Mouse (Mus musculus) heart, adult 2 months (tissue): ENCODE results near the gene Slc7a11. TPM values are rescaled to one million over a fixed set of nuclear protein-coding genes. Genes with fewer than 3 reads are reported as not detected.

Experiments
- DNase-seq, 2 experiments: peaks; one replicate each; pipeline ENCODE4 v3.0.0; 2021
- H3K27ac ChIP-seq: fragments of 200-600 bp; 2 replicates; pipeline ENCODE4 v1.8.1; 2022
- H3K27me3 ChIP-seq: fragments of 200-500 bp; 2 replicates; pipeline ENCODE4 v1.6.1; 2012; ENCODE audit warnings: mild to moderate bottlenecking, low read length, inconsistent platforms, mixed read lengths; ENCODE audit not compliant: control insufficient read depth, insufficient read depth
- H3K36me3 ChIP-seq: fragments of 200-500 bp; 2 replicates; pipeline ENCODE4 v1.6.1; 2012; ENCODE audit warnings: low read length, inconsistent platforms; ENCODE audit not compliant: control insufficient read depth, insufficient read depth
- H3K4me1 ChIP-seq: fragments of 200-500 bp; 2 replicates; pipeline ENCODE4 v1.6.1; 2011; ENCODE audit warnings: low read length; ENCODE audit not compliant: control insufficient read depth, insufficient read depth
- H3K4me3 ChIP-seq: fragments of 200-600 bp; 2 replicates; pipeline ENCODE4 v1.8.1; 2022
- H3K79me2 ChIP-seq: fragments of 200-500 bp; replicated peaks from 2 replicates; pipeline ENCODE4 v1.6.1; 2012; ENCODE audit warnings: mild to moderate bottlenecking, inconsistent platforms, low read length, moderate library complexity, mixed read lengths; ENCODE audit not compliant: control insufficient read depth, insufficient read depth
- H3K9ac ChIP-seq: fragments of 200-500 bp; 2 replicates; pipeline ENCODE4 v1.6.1; 2012; ENCODE audit warnings: low read depth, mild to moderate bottlenecking, control low read depth, inconsistent platforms, low read length, mixed read lengths
- CTCF ChIP-seq: fragments of 200-600 bp; IDR thresholded peaks from 2 replicates; pipeline ENCODE4 v1.8.1; 2022; ENCODE audit warnings: antibody characterized with exemption, mild to moderate bottlenecking, moderate library complexity
- EP300 ChIP-seq: fragments of 200-500 bp; IDR thresholded peaks from 2 replicates; pipeline ENCODE4 v1.6.1; 2011; ENCODE audit warnings: low read depth, low read length, control low read depth; ENCODE audit not compliant: insufficient read depth
- POLR2A ChIP-seq: fragments of 200-500 bp; IDR thresholded peaks from 2 replicates; pipeline ENCODE4 v1.6.1; 2011; ENCODE audit warnings: mild to moderate bottlenecking, low read depth, low read length, control low read depth; ENCODE audit not compliant: insufficient read depth
- WGBS: fragments of 180-500 bp; shearing (Covaris S2); methylation state at CpG from one replicate; pipeline ENCODE4 v1.1.7; 2018; 5-methylcytosine and 5-hydroxymethylcytosine counted together
- intact Hi-C: fragments of 180-260 bp; cut with DNase I; formaldehyde crosslinking; loops from one replicate; pipeline ENCODE4 v1.15.1; 2025
- polyA plus RNA-seq: library from polyadenylated mRNA; depleted of rRNA; stranded (reverse); fragments of >200 nt; gene quantifications from 2 replicates; pipeline ENCODE4 v1.2.3, GENCODE M21; 2012
- total RNA-seq, 2 experiments: library from RNA; stranded (reverse); gene quantifications; 2 replicates each; pipeline ENCODE4 v1.2.3; 2021

The Slc7a11 gene
- total and polyA plus RNA-seq, 3 experiments = 0.02 to 0.20 TPM; not detected in 1

DNA sequence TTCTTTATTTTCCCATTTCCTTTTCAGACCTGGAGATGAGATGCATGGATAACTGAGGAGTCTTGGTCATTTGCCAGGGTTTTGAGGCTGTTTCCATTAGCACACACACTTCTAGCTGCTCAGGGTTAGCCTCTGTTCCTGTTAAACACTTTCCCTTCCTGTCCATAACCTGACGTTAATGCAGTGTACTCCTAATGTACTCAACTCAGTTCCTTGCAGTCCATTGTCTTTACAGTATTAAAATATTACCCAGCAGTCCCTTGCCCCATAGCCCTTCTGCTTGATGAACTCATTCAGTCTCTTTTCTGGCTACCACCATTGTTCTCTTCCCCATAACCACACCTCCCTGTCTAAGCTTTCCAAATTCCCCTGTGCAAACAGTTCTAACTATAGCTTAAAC lies 96.3 kb downstream of the Slc7a11 start:
- 23% methylated on average over 1 of the region's 1 CpGs for WGBS
- intact Hi-C loops = no loop called here
- no peaks in the 10 kb centered on the region for H3K4me1 ChIP-seq

GRCm38 (mm10) chr3:50344411-50344810 lies 99.0 kb downstream of the Slc7a11 start:
- Histone ChIP-seq H3K4me3 (no peak overlapping the region), H3K36me3 (no peaks in the 10 kb centered on the region), H3K79me2 (no peaks in the 10 kb centered on the region), H3K4me1 (no peaks in the 10 kb centered on the region), H3K9ac (no peak overlapping the region), H3K27ac (no peak overlapping the region), H3K27me3 (no peaks in the 10 kb centered on the region)
- no peak for TF ChIP-seq EP300
- no peak for TF ChIP-seq POLR2A
- no peak for TF ChIP-seq CTCF
- intact Hi-C loops = no loop called here
- 66% methylated on average over 1 of the region's 1 CpGs for WGBS
- DNase-seq = no peak

More for the DNA sequence above, 96.3 kb downstream of the Slc7a11 start:
- TF ChIP-seq CTCF (no peak), POLR2A (no peak), EP300 (no peak)
- Histone ChIP-seq H3K4me3 (no peak overlapping the region), H3K27ac (no peak overlapping the region), H3K36me3 (no peaks in the 10 kb centered on the region), H3K27me3 (no peaks in the 10 kb centered on the region), H3K9ac (no peak overlapping the region), H3K79me2 (no peaks in the 10 kb centered on the region)
- no peak for DNase-seq

DNA sequence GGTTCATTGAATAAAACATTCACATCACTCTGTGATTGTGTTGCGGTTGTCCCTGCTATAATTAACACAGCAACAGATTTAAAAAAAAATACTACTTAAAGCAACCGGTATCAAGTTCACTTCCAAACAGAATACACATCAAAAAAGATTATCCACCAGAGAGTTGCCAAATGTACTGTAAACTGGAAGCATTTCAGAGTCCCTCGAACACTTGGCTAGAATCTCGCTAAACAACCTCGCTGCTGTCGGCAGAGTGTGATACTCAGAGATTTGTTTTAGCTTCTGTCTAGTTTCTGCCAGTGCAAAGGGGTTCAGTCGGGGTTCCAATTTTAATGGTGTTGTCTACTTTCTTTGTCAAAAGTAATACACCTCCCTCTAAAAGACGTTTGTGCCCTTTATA lies 118.9 kb downstream of the Slc7a11 start:
- no peaks in the 10 kb centered on the region for H3K36me3 ChIP-seq
- intact Hi-C loops = no loop called here
- H3K79me2 ChIP-seq = no peaks in the 10 kb centered on the region
- no peak for TF ChIP-seq POLR2A
- TF ChIP-seq CTCF = no peak
- no peak for TF ChIP-seq EP300
- 55% methylated on average over 8 of the region's 8 CpGs for WGBS
- no peaks in the 10 kb centered on the region for H3K4me1 ChIP-seq
- no peaks in the 10 kb centered on the region for H3K27me3 ChIP-seq
- no peak for DNase-seq
- no peak overlapping the region for H3K4me3 ChIP-seq
- no peak overlapping the region for H3K9ac ChIP-seq
- no peak overlapping the region for H3K27ac ChIP-seq

DNA sequence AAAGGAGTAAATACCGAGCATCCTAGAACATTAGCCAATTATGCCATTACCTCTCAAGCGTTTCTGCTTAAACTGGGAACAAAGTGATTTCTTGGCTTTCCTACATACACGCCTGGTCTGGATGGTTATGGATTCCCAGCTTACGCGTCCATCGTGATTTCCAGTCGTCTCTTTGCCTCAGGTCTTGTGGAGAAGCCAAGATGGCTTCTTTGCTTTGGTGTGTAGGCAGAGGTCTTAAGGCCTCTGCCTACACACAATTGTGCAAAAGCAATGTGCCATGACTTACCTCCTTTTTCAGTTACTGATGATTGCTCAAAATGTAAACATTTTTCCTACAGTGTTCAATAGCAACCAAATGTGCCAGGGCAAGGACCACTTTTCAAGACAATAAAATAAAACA lies 119.5 kb downstream of the Slc7a11 start:
- WGBS = 90% methylated on average over 7 of the region's 7 CpGs

DNA sequence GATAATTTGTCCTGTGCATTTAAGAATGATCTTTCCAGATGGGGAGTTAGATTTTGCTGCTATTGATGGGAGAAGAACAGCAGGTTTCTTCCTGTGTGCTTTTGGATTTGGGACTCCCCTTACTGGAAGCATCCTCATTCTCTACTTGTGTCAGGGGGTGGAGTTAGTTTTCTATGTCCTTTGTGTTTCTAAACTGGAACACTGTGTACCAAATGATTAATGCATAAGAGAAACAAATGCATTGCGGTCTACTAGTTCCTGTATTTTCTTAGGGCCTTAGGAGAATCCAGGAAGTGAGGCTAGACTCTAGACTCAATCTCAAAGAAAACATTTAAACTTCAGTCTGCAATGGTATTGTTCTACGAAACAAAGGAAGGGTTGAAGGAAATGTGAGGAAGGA lies 122.6 kb downstream of the Slc7a11 start:
- no peak overlapping the region for H3K4me3 ChIP-seq
- H3K9ac ChIP-seq = no peak overlapping the region
- 51% methylated on average over 2 of the region's 2 CpGs for WGBS
- no peak overlapping the region for H3K27ac ChIP-seq
- no peaks in the 10 kb centered on the region for H3K36me3 ChIP-seq
- intact Hi-C loops = no loop called here
- no peaks in the 10 kb centered on the region for H3K4me1 ChIP-seq
- DNase-seq = no peak
- TF ChIP-seq POLR2A (no peak), CTCF (no peak), EP300 (no peak)
- no peaks in the 10 kb centered on the region for H3K27me3 ChIP-seq
- H3K79me2 ChIP-seq = no peaks in the 10 kb centered on the region

More for the DNA sequence above, 119.5 kb downstream of the Slc7a11 start:
- TF ChIP-seq POLR2A = no peak
- TF ChIP-seq EP300 = no peak
- TF ChIP-seq CTCF = no peak
- no peaks in the 10 kb centered on the region for H3K79me2 ChIP-seq
- H3K36me3 ChIP-seq = no peaks in the 10 kb centered on the region
- intact Hi-C loops = no loop called here
- H3K4me3 ChIP-seq = no peak overlapping the region
- no peak for DNase-seq
- H3K4me1 ChIP-seq = no peaks in the 10 kb centered on the region
- H3K9ac ChIP-seq = no peak overlapping the region
- H3K27ac ChIP-seq = no peak overlapping the region
- H3K27me3 ChIP-seq = no peaks in the 10 kb centered on the region

GRCm38 (mm10) chr3:50318074-50318473 lies 125.3 kb downstream of the Slc7a11 start:
- DNase-seq = no peak
- Histone ChIP-seq H3K36me3 (no peaks in the 10 kb centered on the region), H3K79me2 (no peaks in the 10 kb centered on the region), H3K4me3 (no peak overlapping the region), H3K27ac (no peak overlapping the region), H3K4me1 (no peaks in the 10 kb centered on the region), H3K9ac (no peak overlapping the region), H3K27me3 (no peaks in the 10 kb centered on the region)
- WGBS = 67% methylated on average over 3 of the region's 3 CpGs
- intact Hi-C loops = no loop called here
- TF ChIP-seq POLR2A (no peak), EP300 (no peak), CTCF (no peak)
